Mouse (Mus musculus) CD4-positive naive resting alpha-beta T cell, adult 76 days (primary cell): ENCODE data around the gene Smc1b. TPM values are rescaled to one million over a fixed set of nuclear protein-coding genes. Genes with fewer than 3 reads are reported as not detected.

ENCODE experiments used
- total RNA-seq: library from RNA; stranded (reverse); gene quantifications from one replicate; pipeline ENCODE4 v1.2.4, GENCODE M21; 2023

Smc1b gene
- not detected for total RNA-seq

GRCm38 (mm10) chr15:85131275-85132192, at the start of gene Smc1b, which contains the start of gene Ribc2:
Gene Smc1b, minus strand, starts transcription at chr15:85131964.
Gene Ribc2, plus strand, starts transcription at chr15:85132078.

GRCm38 (mm10) chr15:85028648-85029047, 103.1 kb downstream of the Smc1b start, which contains the start of gene Fam118a:
Gene Fam118a, plus strand, starts transcription at chr15:85028948.

GRCm38 (mm10) chr15:85016951-85017664, 114.7 kb downstream of the Smc1b start, which contains the start of gene Upk3a:
Gene Upk3a, plus strand, starts transcription at chr15:85017141.

Other genes with a start within 250 kb of the Smc1b start
- 0.38 TPM for gene Gm29666, start 211.9 kb downstream of the Smc1b start, total RNA-seq
- 83.7 TPM for gene Nup50, start 208.6 kb downstream of the Smc1b start, total RNA-seq
- 28.0 TPM for gene 5031439G07Rik, start 143.4 kb downstream of the Smc1b start, total RNA-seq
- not detected for gene Upk3a, start 114.8 kb downstream of the Smc1b start, total RNA-seq
- gene Fam118a, start 103.0 kb downstream of the Smc1b start, total RNA-seq = 152 TPM
- gene Ribc2, start 114 bp upstream of the Smc1b start, total RNA-seq = not detected
- 1.5 TPM for gene Fbln1, start 74.0 kb upstream of the Smc1b start, total RNA-seq
- 71.6 TPM for gene Atxn10, start 204.3 kb upstream of the Smc1b start, total RNA-seq